Mouse (Mus musculus) cortical plate, adult 2 months (tissue): ENCODE measurements around the gene Cep131.

Experiments used
- CTCF ChIP-seq: fragments of 200-500 bp; IDR thresholded peaks from 2 replicates; pipeline ENCODE4 v1.5.1; 2011; ENCODE audit warnings: mild to moderate bottlenecking, control low read depth, low read length; ENCODE audit not compliant: insufficient read depth; ENCODE audit errors: extremely low read depth
- POLR2A ChIP-seq: fragments of 200-500 bp; IDR thresholded peaks from 2 replicates; pipeline ENCODE4 v1.6.1; 2011; ENCODE audit warnings: mild to moderate bottlenecking, low read length, control low read depth; ENCODE audit not compliant: insufficient read depth; ENCODE audit errors: extremely low read depth

DNA sequence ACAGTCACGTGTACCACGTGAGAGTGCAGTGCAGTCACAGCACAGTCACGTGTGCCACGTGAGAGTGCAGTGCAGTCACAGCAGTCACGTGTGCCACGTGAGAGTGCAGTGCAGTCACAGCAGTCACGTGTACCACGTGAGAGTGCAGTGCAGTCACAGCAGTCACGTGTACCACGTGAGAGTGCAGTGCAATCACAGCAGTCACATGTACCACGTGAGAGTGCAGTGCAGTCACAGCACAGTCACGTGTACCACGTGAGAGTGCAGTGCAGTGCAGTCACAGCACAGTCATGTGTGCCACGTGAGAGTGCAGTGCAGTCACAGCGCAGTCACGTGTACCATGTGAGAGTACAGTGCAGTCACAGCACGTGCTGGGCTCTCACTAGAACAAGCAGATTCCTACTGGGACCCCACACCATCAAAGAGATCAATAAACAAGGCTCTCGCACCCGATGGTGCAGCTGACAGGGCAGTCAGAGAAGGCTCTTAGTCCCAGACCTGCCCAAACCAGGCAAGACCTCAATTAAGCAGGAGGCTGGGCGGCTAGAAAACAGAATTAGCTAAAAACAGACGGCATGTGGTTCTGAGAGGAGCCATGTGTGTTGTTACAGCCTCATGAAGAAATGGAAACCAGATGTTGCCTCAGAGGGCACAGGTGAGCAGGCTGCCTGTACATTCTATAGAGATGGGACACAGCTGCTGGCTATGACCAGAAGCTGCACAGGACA is 28.0 kb upstream of the Cep131 start:
- TF ChIP-seq CTCF (no peak), POLR2A (no peak)
